Mouse (Mus musculus): ENCODE data around the gene M1ap. TPM values are rescaled to one million over a fixed set of nuclear protein-coding genes. Genes with fewer than 3 reads are reported as not detected.

M1ap gene
- polyA plus RNA-seq, 1 experiment = 10.3 TPM

- Histone ChIP-seq H3K27ac (ENCODE audit: control insufficient read depth, insufficient read depth, low read depth, low read length, poor library complexity) (no peak overlapping the region), H3K4me3 (replicated peaks; ENCODE audit: control insufficient read depth, low read depth, low read length) (no peak overlapping the region), H3K4me1 (ENCODE audit: control insufficient read depth, insufficient read depth, low read length) (no peaks in the 10 kb centered on the region; the same call in none of the 2 replicates)
- TF ChIP-seq POLR2A (IDR thresholded peaks at IDR 0.05; ENCODE audit: borderline replicate concordance, control insufficient read depth, low read depth, low read length) (no peak), CTCF (IDR thresholded peaks at IDR 0.05; ENCODE audit: control insufficient read depth, insufficient read depth, low read length) (no peak)
- WGBS = 42% methylated on average over 9 of the region's 9 CpGs
Measured at GRCm38 (mm10) chr6:82921426-82922224, 25.1 kb upstream of the M1ap start.

DNA sequence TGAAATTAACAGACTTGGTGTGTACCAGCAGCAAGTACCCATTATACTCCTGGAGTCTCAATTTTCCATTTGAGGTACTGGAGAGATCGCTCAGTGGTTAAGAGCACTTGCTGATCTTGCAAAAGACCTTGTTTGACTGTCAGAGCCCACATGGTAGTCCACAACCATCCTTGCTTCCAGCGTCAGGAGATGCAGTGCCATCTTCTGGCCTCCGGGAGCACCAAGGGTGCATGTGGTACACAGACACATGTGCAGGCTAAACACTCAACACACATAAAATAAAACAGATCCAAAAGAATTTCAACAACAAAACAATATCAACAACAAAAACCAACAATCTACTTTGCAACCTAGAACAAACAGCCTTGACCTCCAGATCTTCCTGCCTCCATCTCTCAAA lies 21.7 kb upstream of the M1ap start:
- Histone ChIP-seq H3K4me3 (replicated peaks; ENCODE audit: control insufficient read depth, low read depth, low read length) (no peak overlapping the region), H3K4me1 (ENCODE audit: control insufficient read depth, insufficient read depth, low read length) (no peaks in the 10 kb centered on the region; the same call in 1 of the 2 replicates), H3K27ac (ENCODE audit: control insufficient read depth, insufficient read depth, low read depth, low read length, poor library complexity) (no peak overlapping the region)
- WGBS = 80% methylated on average over 3 of the region's 3 CpGs
- TF ChIP-seq POLR2A (IDR thresholded peaks at IDR 0.05; ENCODE audit: borderline replicate concordance, control insufficient read depth, low read depth, low read length) (no peak), CTCF (IDR thresholded peaks at IDR 0.05; ENCODE audit: control insufficient read depth, insufficient read depth, low read length) (no peak)

GRCm38 (mm10) chr6:82926106-82926505 lies 20.6 kb upstream of the M1ap start:
- no peak overlapping the region for H3K4me3 ChIP-seq (replicated peaks; ENCODE audit: control insufficient read depth, low read depth, low read length)
- no peak overlapping the region; the same call in 1 of the 2 replicates for H3K27ac ChIP-seq (ENCODE audit: control insufficient read depth, insufficient read depth, low read depth, low read length, poor library complexity)
- H3K4me1 ChIP-seq (ENCODE audit: control insufficient read depth, insufficient read depth, low read length) = no peaks in the 10 kb centered on the region; the same call in 1 of the 2 replicates
- 73% methylated on average over 10 of the region's 10 CpGs for WGBS
- TF ChIP-seq POLR2A (IDR thresholded peaks at IDR 0.05; ENCODE audit: borderline replicate concordance, control insufficient read depth, low read depth, low read length) = no peak
- TF ChIP-seq CTCF (IDR thresholded peaks at IDR 0.05; ENCODE audit: control insufficient read depth, insufficient read depth, low read length) = no peak

DNA sequence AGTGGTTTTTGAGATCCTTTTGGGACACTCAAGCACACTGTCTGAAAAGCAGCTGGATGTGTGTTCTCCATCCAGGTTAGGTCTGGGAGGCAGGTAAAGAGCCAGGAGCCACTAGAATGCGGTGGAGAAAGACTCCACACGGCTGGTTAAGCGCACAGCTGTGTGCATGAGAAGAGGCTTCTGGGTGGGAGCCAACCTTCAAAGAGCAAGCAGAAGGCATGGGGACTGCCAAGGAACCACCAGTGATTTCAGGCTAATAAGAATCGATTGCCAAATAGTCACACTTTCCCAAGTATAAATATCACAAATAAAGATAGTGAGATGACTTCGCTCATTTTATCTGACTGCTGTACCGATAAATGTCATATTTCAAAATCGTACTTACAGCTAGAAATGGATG lies 20.2 kb upstream of the M1ap start:
- TF ChIP-seq POLR2A (IDR thresholded peaks at IDR 0.05; ENCODE audit: borderline replicate concordance, control insufficient read depth, low read depth, low read length) (no peak), CTCF (IDR thresholded peaks at IDR 0.05; ENCODE audit: control insufficient read depth, insufficient read depth, low read length) (no peak)
- 74% methylated on average over 7 of the region's 7 CpGs for WGBS
- Histone ChIP-seq H3K27ac (ENCODE audit: control insufficient read depth, insufficient read depth, low read depth, low read length, poor library complexity) (no peak overlapping the region; the same call in 1 of the 2 replicates), H3K4me3 (replicated peaks; ENCODE audit: control insufficient read depth, low read depth, low read length) (no peak overlapping the region), H3K4me1 (ENCODE audit: control insufficient read depth, insufficient read depth, low read length) (no peaks in the 10 kb centered on the region; the same call in 1 of the 2 replicates)

GRCm38 (mm10) chr6:82927617-82928016 lies 19.1 kb upstream of the M1ap start:
- Histone ChIP-seq H3K27ac (ENCODE audit: control insufficient read depth, insufficient read depth, low read depth, low read length, poor library complexity) (no peak overlapping the region), H3K4me3 (replicated peaks; ENCODE audit: control insufficient read depth, low read depth, low read length) (no peak overlapping the region), H3K4me1 (ENCODE audit: control insufficient read depth, insufficient read depth, low read length) (no peaks in the 10 kb centered on the region; the same call in 1 of the 2 replicates)
- WGBS = 68% methylated on average over 5 of the region's 5 CpGs
- no peak for TF ChIP-seq CTCF (IDR thresholded peaks at IDR 0.05; ENCODE audit: control insufficient read depth, insufficient read depth, low read length)
- no peak for TF ChIP-seq POLR2A (IDR thresholded peaks at IDR 0.05; ENCODE audit: borderline replicate concordance, control insufficient read depth, low read depth, low read length)

GRCm38 (mm10) chr6:82934616-82935230 lies 12.0 kb upstream of the M1ap start:
- TF ChIP-seq CTCF (IDR thresholded peaks at IDR 0.05; ENCODE audit: control insufficient read depth, insufficient read depth, low read length) (no peak), POLR2A (IDR thresholded peaks at IDR 0.05; ENCODE audit: borderline replicate concordance, control insufficient read depth, low read depth, low read length) (no peak)
- no peak overlapping the region for H3K27ac ChIP-seq (ENCODE audit: control insufficient read depth, insufficient read depth, low read depth, low read length, poor library complexity)
- no peaks in the 10 kb centered on the region; the same call in 1 of the 2 replicates for H3K4me1 ChIP-seq (ENCODE audit: control insufficient read depth, insufficient read depth, low read length)
- no peak overlapping the region for H3K4me3 ChIP-seq (replicated peaks; ENCODE audit: control insufficient read depth, low read depth, low read length)
- 83% methylated on average over 3 of the region's 3 CpGs for WGBS

- TF ChIP-seq CTCF (IDR thresholded peaks at IDR 0.05; ENCODE audit: control insufficient read depth, insufficient read depth, low read length) (no peak), POLR2A (IDR thresholded peaks at IDR 0.05; ENCODE audit: borderline replicate concordance, control insufficient read depth, low read depth, low read length) (no peak)
- Histone ChIP-seq H3K27ac (ENCODE audit: control insufficient read depth, insufficient read depth, low read depth, low read length, poor library complexity) (peak within 1 kb of the TSS; percentile 19), H3K4me1 (ENCODE audit: control insufficient read depth, insufficient read depth, low read length) (no peaks in the 10 kb centered on the region; the same call in 1 of the 2 replicates), H3K4me3 (replicated peaks; ENCODE audit: control insufficient read depth, low read depth, low read length) (peak within 1 kb of the TSS; percentile 58)
- 5% methylated on average over 44 of the region's 44 CpGs for WGBS
Measured at GRCm38 (mm10) chr6:82939167-82939912, 7.4 kb upstream of the M1ap start, which contains the start of gene Sema4f. Gene Sema4f, minus strand, starts transcription at chr6:82939769.

DNA sequence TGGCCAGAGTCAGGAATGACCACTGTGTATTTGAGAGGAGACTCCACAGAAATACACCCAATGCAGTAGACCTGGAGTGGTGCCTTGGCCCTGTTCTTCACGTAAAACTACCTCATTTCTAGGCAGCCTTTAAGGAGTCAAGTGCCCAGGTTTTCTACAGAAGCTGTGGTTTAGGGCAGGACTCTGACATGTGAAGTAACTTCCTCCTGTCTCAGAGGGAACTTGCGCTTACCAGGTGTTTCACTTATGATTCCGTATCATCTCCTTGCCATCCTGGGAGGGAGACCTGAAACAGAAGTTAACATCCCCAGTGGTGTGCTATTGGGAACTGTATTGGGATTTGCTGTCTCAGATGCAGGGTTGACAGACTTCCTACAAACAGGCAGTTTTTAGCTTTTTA lies 5.9 kb upstream of the M1ap start:
- Histone ChIP-seq H3K4me3 (replicated peaks; ENCODE audit: control insufficient read depth, low read depth, low read length) (no peak overlapping the region), H3K27ac (ENCODE audit: control insufficient read depth, insufficient read depth, low read depth, low read length, poor library complexity) (no peak overlapping the region; the same call in 1 of the 2 replicates), H3K4me1 (ENCODE audit: control insufficient read depth, insufficient read depth, low read length) (no peaks in the 10 kb centered on the region; the same call in 1 of the 2 replicates)
- TF ChIP-seq CTCF (IDR thresholded peaks at IDR 0.05; ENCODE audit: control insufficient read depth, insufficient read depth, low read length) (no peak), POLR2A (IDR thresholded peaks at IDR 0.05; ENCODE audit: borderline replicate concordance, control insufficient read depth, low read depth, low read length) (no peak)
- 2% methylated on average over 3 of the region's 3 CpGs for WGBS

Measured in bone marrow, adult 2 months (tissue).